Mouse (Mus musculus) central nervous system, embryonic 14 days (tissue): ENCODE data around the gene Gm5800. TPM values are rescaled to one million over a fixed set of nuclear protein-coding genes. Genes with fewer than 3 reads are reported as not detected.

Experiments used
- polyA plus RNA-seq: library from polyadenylated mRNA; depleted of rRNA; stranded (reverse); fragments of >200 nt; gene quantifications from 2 replicates; pipeline ENCODE4 v1.2.3, GENCODE M21; 2012; rRNA removed

Gene Gm5800
- polyA plus RNA-seq = not detected in 2 replicates

GRCm38 (mm10) chr14:51717083-51717482 lies at the start of gene Gm5800:
Gene Gm5800, minus strand, starts transcription at chr14:51717183.

DNA sequence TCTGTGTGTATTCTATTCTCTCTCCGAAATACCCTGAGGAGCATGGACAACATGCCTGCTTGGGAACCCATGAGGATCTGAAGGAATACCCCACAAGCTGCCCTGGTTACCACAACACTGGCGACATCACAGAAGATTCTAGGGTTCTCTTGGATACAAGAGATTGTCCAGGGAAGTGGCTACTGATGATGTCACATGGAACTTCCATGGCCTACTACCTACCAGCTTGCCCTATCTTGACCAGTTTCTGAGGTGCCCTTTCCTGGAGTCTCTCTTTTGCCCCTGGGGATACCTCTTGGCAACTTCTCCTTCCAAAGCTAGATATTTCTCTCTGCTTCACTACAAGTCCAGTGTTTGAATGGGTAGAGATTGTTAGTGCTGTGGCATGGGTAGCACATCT lies 21.6 kb downstream of the Gm5800 start, which contains the start of gene Gm17079:
TSS of gene Gm17079 (minus strand) at position 101 of the 400 bp plus-strand sequence.

Other genes starting within 250 kb of the Gm5800 start
- not detected in 2 replicates for gene Gm5622, start 164.4 kb downstream of the Gm5800 start, polyA plus RNA-seq
- gene Gm17175, start 143.1 kb downstream of the Gm5800 start, polyA plus RNA-seq = not detected in 2 replicates
- not detected in 2 replicates for gene Gm17174, start 125.0 kb downstream of the Gm5800 start, polyA plus RNA-seq
- gene Gm17078, start 105.9 kb downstream of the Gm5800 start, polyA plus RNA-seq = not detected in 2 replicates
- not detected in 2 replicates for gene Gm4181, start 81.5 kb downstream of the Gm5800 start, polyA plus RNA-seq
- not detected in 2 replicates for gene Gm17079, start 21.7 kb downstream of the Gm5800 start, polyA plus RNA-seq
- not detected in 2 replicates for gene Ang4, start 56.4 kb upstream of the Gm5800 start, polyA plus RNA-seq
- not detected in 2 replicates for gene AY358078, start 82.9 kb upstream of the Gm5800 start, polyA plus RNA-seq
- gene Ear6, start 136.5 kb upstream of the Gm5800 start, polyA plus RNA-seq = 0.16 and 0.19 TPM in 2 replicates
- gene Mettl17, start 167.7 kb upstream of the Gm5800 start, polyA plus RNA-seq = 70.5 and 72.2 TPM in 2 replicates
- gene Slc39a2, start 175.7 kb upstream of the Gm5800 start, polyA plus RNA-seq = 11.8 and 12.0 TPM in 2 replicates
- gene Ndrg2, start 197.0 kb upstream of the Gm5800 start, polyA plus RNA-seq = 102 and 103 TPM in 2 replicates
- gene Tppp2, start 201.2 kb upstream of the Gm5800 start, polyA plus RNA-seq = not detected in 2 replicates
- gene Rnase13, start 205.6 kb upstream of the Gm5800 start, polyA plus RNA-seq = not detected in 2 replicates